Mouse (Mus musculus) urinary bladder, adult 18-20 months (tissue): ENCODE measurements around the gene Hsp90aa1.
"Not testable (repeated sequence)": the region's sequence is repeated elsewhere in the genome, so short reads cannot be mapped to it uniquely, and the experiment has no call there.

Experiments
- DNase-seq, 2 experiments: peaks; one replicate each; pipeline ENCODE4 v3.0.0; 2022; ENCODE audit warnings: low spot score in 2 of 2, mixed read lengths in 2 of 2

Hsp90aa1 gene

DNA sequence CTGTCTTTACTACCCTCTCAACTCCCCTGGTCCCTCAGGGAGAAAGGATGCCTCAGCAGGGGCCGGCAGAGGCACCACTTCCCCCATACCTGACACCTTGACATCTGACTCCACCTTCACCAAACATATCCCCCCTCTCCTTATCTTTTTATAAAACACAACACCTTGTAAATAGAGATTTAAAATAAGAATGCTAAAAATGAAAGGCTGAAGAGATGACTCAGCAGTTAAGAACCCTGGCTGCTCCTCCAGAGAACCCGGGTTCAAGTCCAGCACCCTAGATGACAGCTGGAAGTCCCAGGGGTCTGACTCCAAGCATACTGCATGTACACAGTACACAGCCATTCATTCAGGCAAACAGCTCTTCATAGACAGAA lies 3.4 kb downstream of the Hsp90aa1 start:
- no peak for DNase-seq

DNA sequence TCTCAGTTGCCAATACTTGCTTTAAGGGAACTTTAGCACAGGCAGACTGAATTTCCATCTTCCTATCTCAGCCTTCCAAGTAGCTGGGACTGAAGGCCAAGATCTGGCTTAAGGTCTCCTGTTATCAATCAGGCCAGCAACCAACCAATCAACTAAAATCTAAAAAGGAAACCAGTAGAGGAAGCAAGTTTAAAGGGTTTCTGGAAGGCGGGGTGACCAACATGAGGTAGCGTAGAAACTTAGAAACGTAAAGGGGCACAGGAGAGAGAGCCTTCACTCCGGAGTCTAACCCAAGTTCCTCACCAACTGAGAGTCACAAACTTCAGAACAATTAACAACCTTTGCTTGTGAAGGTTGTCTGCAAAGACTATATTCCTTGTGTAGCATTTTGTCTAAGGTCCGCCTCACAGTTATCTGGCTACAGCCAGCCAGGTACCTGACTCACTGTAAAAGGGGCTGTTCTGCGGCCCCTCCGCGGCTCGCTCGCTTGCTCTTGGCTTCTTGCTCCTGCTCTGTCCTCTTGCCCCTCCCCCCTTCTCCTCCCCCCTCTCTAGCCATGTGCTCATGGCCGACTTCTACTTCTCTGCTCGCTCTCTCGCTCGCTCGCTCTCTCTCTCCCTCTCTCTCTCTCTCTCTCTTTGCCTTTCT lies 3.9 kb downstream of the Hsp90aa1 start:
- DNase-seq, result no peak

- DNase-seq, result no peak
Observed at GRCm38 (mm10) chr12:110698080-110698479, 4.4 kb downstream of the Hsp90aa1 start.

DNA sequence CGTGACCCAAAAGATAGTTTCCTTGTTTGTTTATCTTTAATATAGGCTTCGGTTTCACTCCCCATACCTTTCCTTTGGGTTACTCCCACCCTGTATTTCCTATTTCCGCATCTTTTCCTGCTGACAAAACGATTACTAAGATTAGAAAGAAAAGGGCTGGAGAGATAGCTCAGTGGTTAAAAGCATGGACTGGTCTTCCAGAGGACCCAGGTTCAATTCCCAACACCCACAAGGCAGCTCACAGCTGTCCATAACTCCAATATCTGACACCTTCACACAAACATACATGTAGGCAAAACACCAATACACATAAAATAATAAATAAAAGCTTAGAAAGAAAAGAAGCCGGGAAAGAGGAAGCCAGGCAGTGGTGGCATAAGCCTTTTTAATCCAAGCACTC lies 5.1 kb downstream of the Hsp90aa1 start:
- DNase-seq, result no peak

DNA sequence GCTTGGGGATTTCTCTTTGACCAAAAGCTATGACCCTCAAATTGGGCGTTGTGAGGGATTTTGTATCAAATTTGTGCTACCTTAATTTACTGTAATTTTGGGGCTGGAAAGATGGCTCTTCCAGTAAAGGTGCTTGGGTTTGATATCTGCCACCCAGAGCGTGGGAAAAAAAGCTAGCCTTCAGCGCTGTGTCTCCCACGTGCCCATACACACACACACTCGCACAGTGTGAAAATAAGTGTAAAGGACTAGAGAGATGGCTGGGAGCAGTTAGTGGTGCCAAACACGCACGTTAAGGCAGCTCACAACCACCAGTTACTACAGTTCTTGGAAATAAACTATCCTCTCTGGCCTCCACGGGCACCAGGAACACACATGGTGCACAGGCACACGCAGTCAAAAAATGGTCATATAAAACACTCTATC lies 5.5 kb downstream of the Hsp90aa1 start:
- DNase-seq, result no peak

GRCm38 (mm10) chr12:110696173-110696974 lies 6.2 kb downstream of the Hsp90aa1 start:
- DNase-seq, result peak; percentile 93 to 97

- DNase-seq, result peak in 1 of 2 experiments; percentile 15
Observed at GRCm38 (mm10) chr12:110695676-110696171, 6.8 kb downstream of the Hsp90aa1 start.

DNA sequence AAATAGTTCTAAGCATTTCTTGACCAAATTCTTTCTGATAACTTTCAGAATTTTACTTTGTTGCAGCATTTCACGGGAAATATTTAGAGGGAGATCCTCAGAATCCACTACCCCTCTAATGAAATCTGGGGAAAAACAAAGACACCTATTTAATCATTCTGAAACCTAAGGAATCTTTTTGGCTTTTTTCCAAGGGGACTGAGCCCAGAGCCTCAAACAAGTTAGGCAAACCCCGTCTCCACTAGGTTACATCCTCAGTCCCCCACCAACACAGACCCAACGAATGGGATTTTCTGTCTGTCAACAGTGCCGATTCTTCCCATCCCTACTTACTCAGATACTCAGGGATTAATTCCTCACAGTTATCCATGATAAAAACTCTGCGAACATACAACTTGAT lies 9.2 kb downstream of the Hsp90aa1 start:
- not testable (repeated sequence) for DNase-seq

GRCm38 (mm10) chr12:110689919-110690643 lies 12.4 kb downstream of the Hsp90aa1 start:
- no peak for DNase-seq

GRCm38 (mm10) chr12:110688921-110689320 lies 13.6 kb downstream of the Hsp90aa1 start:
- not testable (repeated sequence) for DNase-seq

DNA sequence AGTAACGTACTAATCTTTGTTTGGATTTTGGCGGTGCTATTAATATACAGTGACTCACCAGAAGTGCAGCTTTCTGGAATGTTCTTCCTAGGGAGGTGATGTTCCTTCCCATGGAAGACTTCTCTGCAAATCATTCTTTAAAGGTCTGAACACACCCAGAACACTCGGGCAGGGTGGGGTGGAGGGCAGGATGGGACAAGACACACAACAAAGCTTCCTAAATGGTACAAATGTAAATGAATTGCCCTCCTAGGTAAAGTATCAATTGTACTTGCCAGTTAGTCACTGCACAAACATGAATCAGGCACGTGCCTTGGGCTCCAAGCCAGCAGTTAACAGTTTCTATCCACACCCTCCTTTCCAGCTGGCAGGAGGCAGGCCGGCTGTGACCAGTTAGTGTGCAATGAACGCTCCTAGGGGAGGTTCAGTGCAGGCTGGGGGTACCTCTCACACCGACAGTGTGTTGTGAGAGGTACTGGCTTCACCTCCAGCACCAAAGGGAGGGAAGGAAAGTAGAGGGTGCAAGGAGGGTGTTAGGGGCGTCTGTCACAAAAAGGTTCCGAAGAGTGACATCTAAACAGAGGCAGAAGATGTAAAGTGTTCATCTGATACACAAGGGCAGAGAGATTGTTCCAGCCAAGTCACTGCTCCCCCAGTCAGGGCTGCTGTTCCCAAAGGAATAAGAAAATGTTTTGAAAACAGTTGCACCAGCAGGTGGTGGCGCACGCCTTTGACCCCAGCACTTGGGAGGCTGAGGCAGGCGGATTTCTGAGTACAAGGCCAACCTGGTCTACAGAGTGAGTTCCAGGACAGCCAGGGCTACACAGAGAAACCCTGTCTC lies 14.4 kb downstream of the Hsp90aa1 start:
- DNase-seq, result peak; percentile 74 to 87

DNA sequence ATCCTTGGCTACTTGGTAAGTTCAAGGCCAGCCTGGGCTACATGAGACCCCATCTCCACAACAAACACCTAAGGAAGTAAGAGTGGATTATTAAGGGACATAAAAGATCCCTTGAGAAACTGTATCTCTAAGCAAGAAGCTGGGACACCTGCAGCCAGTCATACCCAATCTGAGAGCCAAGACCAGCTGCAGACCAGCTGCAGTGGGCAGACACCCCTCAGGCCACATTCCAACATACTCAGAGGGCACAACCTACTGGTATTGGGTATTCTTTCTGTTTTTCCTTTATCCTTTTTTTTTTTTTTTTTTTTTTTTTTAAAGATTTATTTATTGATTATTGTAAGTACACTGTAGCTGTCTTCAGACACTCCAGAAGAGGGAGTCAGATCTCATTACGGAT lies 18.9 kb downstream of the Hsp90aa1 start:
- DNase-seq, result no peak

DNA sequence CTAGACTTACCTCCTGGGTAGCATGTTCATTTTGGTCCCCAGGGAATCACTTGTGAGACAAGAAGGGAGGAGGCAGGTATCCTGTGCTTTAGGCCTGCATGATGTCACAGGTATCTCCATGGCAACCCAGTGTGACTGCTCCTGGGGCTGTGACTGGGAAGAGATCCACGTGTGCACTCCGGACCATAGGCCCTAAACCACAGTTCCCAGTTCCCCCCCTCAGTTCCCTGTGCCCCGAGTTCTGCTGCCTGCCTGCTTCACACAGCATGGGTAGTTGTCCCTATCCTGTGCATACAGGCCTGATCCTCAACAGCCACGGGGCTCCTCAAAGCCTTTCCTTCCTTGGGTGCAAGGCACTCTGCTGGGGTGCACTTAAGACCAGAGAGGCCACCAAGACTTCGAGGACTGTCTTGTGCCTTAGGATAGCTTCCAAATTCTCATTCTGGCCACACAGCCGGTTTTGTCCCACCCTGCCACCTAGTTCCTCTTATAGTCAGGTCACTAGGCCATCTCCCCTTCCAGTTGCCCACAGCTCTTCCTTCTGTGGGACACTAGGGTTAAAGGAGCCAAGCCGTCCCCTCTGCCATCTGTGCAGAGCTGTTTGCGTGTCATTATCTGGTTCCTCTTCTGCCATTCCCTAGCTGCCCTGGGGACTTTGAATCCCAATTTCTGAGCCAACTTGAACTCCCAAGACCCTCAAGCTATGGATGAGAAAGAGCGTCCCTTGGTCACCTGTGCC lies 19.8 kb downstream of the Hsp90aa1 start, which contains the start of gene 1700001K19Rik:
TSS of gene 1700001K19Rik (minus strand) at position 59 of the 739 bp plus-strand sequence.
- DNase-seq, result no peak

DNA sequence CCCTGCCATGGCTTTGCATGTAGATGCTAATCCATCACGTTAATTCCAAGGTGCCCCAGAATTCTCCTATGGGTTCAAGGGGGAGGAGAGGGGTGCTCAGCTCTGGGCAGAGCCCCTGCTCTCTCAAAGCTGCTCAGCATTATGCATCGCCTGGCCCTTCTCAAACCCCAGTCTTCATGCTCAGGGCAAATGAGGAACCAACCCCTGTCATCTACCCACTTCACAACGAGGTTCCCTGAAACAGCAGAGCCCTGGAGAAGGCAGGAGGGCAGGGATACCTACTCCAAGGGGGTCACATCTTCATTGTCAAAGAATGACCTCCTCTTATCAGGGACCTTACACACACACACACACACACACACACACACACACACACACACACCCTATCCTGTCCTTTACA lies 20.6 kb downstream of the Hsp90aa1 start:
- no peak for DNase-seq

DNA sequence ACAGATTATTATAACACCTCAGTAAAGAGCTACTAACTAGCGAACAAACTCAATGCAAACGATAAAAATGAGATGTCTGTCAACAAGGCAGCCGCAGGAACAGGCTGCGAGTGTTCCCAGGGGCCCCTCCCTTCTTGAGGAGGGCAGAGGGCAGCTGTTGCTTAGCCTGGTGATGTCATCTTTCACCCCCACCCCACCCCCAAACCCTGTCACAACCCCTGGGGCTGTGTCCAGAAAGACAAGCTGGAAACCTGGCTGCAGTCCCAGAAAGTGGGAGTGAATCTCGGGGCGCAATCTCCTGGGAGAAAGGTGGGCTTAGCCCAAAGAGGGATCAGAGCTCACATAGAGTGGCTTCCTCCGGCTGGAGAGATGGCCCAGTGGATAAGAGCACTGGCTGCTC lies 21.3 kb downstream of the Hsp90aa1 start:
- no peak for DNase-seq

DNA sequence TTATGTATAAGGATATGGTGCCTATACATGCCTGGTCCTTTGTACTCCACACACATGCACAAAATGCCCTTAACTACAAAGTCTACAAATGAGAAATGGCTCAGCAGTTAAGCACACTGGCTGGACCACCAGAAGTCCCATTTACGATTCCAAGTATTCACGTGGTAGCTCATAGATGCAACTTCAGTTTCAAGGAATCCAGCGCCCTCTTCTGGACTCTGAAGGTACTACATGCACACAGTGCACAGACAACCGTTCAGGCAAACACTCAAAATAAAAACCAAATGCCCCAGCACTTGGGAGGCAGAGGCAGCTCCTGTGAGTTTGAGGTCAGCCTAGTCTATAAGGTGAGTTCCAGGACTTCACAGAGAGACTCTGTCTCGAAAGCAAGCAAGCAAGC lies 28.3 kb downstream of the Hsp90aa1 start:
- no peak for DNase-seq

DNA sequence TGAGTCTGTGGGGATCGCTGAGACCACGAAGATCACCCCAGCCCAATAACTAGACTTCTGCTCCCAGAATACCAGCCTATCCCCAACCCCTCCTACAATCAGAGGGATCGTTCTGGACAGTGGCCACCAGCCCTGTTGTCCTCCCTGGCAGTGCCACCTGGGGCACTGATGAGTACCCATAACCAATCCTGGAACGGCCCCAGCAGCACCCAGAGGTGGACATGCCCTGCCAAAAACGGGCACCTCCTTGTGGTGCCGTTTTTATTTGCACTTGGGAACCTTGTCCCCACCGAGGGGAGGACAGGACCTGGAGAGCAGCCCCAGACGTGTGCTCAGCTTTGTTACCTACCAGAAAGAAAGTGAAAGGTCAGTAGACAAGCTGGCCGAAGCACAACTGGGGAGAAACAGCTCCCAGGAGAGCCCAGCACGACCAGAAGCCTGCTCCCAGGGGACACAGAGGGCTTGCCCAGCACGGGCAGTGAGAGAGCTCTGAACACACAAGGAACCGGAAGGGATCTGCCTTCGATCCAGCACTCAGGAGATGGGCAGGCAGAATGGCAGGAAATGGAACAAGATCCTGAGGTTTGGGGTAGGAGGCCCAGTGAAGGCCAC lies 35.0 kb downstream of the Hsp90aa1 start:
- no peak for DNase-seq

- no peak for DNase-seq
Observed at GRCm38 (mm10) chr12:110661746-110662145, 40.8 kb downstream of the Hsp90aa1 start.

GRCm38 (mm10) chr12:110651464-110651863 lies 51.1 kb downstream of the Hsp90aa1 start:
- no peak for DNase-seq

- no peak for DNase-seq
Observed at GRCm38 (mm10) chr12:110650241-110650641, 52.3 kb downstream of the Hsp90aa1 start.
